Mouse (Mus musculus) gastrocnemius, postnatal 10 days (tissue): ENCODE measurements at regions not wholly inside any gene's neighbourhood (a gene's known extent, or its start where the extent isn't known, plus 50 kb on each side); places are given as distances from the start of the nearest gene placed in this dataset.

Experiments
- DNase-seq: peaks from one replicate; pipeline ENCODE4 v3.0.0; 2021; ENCODE audit warnings: mixed read lengths

GRCm38 (mm10) chr13:118849541-118849940 lies 179.9 kb downstream of the Fgf10 start:
- DNase-seq, result no peak

DNA sequence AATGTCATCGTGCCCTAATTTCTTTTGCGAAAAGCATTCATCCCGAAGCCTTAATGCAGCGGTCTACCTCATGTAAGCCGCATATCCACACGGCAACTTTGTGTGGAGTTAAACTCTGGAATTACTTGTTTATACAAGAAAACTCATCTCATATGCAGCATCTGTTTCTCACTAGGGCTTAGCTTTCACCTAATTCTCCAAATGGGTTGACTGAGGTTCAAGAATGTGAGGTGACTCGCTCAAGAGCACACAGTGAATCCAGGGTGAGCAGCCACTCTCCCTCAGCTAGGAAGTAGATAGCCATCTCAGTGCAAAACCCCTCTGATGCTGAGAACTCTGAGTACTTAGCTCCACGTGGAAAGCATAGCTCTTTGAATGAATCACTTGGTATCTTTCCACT lies 181.1 kb downstream of the Fgf10 start:
- DNase-seq, result no peak

DNA sequence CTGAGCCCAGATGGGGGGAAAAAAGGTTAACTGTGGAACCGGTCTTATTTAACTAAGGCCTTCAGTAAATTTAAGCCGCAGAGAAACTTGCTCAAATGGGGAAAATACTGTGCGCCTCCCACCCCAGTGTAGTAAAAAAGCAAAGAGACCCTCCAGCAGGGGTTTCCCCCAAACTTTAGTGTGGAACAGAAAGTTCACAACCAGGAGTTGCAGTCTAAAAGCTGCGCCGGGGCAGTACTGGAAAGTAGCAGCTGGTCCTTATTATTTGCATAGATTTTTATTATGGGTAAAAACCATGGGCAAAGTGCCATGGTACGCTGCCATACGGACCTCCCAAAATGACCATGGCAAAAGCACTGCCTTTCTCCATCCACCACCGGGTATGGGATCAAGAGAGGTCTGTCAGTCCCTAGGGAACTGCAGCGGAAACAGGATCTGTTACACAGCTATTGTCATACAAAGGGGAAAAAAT lies 216.8 kb downstream of the Fgf10 start:
- DNase-seq, result no peak

DNA sequence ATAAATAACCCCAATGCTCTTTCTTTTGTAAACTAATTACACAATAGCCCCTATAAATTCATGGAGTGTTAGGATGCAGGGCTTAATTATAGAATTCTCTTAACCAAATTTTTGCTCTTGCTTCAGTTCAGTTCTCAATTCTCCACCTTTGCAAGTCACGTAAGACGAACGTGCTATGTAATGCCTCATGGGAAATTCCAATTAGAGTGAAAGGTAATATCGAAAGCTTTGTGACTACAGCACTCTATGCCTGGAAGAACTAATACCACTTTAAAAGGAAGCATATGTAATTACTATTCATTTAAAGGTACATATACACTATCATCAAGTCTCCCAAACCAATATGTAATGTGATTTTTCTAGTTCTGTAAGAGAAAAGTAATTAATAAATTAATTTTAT lies 225.5 kb downstream of the Fgf10 start:
- no peak for DNase-seq

GRCm38 (mm10) chr13:118901950-118902349 lies 232.4 kb downstream of the Fgf10 start:
- DNase-seq, result no peak

GRCm38 (mm10) chr13:118910351-118910750 lies 240.8 kb downstream of the Fgf10 start:
- DNase-seq, result no peak

DNA sequence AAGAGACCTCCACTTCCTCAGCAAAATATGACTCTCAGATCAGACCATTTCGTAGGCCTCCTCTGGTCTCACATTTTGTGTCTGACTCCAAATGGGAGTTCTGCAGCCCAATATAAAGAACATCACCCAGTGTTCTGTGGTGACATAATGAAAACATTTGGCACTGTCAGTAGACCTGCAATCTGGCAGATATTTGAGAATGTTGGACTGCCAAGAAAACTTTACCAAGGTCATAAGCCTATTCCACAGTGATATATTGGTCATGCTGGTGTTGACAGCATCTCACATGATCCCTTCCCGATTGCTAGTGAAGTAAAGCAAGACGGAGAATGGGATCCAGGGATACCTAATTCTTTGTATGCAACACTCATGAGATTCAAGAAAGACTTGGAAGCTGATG lies 271.2 kb downstream of the Fgf10 start:
- no peak for DNase-seq

- DNase-seq, result no peak
Measured at GRCm38 (mm10) chr13:118966120-118966676, 296.6 kb downstream of the Fgf10 start.

- no peak for DNase-seq
Measured at GRCm38 (mm10) chr13:118967707-118968106, 298.1 kb downstream of the Fgf10 start.

DNA sequence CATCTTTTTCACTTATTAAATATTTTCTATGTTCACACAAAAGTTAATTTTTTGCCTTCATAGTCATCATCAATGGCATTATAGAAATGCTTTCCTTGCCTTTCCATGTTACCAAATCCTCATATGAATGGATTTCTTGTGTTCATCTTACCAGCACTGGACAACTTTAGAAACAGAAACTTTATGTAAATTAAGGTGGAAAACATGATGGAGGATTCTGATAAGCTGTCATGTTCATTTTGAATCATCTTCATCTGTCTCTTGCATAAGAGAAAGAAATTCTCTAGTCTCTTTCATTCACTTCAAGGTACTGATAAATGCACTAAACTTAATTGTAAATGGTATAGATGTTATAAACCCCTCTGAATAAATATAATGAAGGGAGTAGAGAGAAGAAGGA lies 305.4 kb downstream of the Fgf10 start:
- DNase-seq, result no peak

DNA sequence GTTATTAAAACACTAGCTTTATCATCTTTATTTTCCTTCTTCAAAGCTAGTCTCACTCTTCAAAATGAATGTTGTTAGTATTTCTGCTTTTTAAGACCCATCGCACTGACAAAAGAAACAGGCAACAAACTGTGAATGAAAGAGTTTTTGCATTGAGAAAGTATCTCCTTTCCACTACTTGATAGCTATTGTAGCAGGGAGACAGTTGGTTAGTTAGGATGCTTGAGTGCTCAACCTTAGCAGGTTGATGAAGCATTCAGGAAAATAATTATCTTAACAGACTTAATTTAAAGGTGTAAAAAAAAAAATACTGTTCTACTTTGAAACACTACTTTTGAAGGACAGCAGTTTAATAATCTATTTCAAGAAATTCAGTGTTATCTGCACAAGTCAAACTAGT lies 305.9 kb downstream of the Fgf10 start:
- DNase-seq, result no peak

GRCm38 (mm10) chr13:118979505-118979904 lies 309.9 kb downstream of the Fgf10 start:
- no peak for DNase-seq

DNA sequence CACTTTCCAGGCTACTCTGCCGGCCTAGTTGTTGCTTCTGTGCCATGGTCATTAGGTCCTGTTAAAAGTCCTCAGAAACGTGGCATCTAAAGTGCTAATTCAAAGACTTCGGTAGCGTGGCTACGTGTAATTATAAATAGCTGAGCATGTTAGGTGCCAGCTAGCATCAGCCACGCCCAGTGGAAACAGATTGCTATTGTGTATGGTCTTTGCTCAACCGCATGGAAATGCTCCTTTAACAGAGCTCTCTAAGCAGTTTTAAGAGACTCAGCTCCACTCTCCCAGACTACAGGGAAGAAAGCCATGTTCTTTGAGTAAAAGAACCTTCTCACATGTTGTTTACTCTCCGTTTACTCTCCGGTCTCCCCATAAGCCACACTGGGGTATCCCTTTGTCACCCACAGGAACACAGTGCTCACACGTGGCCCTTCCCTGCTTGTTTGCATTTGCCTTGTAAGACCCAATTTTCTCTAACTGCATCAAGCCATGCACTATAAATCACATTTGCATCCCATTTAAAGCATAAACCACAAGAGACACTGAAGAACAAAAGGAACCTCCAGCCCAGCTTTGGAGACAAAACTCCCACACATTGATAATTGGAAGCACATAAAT lies 311.7 kb downstream of the Fgf10 start:
- no peak for DNase-seq

DNA sequence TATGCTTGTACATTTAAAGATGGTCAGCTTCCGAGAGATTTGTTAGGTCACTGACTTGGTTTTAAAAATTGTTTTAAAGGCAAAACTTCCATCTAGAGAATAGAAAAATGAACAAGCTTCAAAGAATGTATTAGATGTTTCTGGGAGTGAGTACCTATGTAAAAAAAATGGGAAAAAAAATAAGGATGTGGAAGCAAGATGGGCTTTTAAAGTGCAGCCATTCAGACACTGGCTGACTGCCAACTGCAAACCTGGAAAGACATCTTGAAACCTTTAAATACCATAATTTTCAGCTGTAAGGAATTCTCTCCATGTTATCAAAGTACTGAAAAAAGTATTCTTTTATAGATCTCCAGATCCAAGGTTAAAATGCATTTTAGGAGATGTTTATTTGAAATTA lies 315.7 kb downstream of the Fgf10 start:
- no peak for DNase-seq

GRCm38 (mm10) chr13:119025305-119025975 lies 355.8 kb downstream of the Fgf10 start:
- no peak for DNase-seq

DNA sequence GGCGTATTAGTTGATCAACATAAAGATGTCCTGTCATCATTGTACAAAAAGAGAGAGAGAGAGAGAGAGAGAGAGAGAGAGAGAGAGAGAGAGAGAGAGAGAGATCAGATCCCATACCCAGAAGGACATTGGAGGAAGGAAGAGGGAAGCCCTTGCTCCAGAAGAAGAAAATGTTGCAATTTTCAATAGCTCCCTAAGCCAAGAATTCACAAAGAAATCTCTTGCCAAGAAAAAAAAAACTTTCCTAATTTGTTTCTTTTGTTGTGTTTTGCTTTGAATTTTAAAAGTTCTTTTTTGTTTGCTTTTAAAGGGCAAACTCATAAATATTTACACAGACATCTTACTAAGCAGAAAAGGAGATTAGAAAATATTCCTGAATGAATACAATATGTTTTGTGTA lies 370.0 kb downstream of the Fgf10 start:
- no peak for DNase-seq

- no peak for DNase-seq
Measured at GRCm38 (mm10) chr13:119045112-119045511, 375.5 kb downstream of the Fgf10 start.

- DNase-seq, result no peak
Measured at GRCm38 (mm10) chr13:119068745-119069580, 359.4 kb upstream of the Paip1 start.

GRCm38 (mm10) chr13:119069581-119069936 lies 358.8 kb upstream of the Paip1 start:
- no peak for DNase-seq

DNA sequence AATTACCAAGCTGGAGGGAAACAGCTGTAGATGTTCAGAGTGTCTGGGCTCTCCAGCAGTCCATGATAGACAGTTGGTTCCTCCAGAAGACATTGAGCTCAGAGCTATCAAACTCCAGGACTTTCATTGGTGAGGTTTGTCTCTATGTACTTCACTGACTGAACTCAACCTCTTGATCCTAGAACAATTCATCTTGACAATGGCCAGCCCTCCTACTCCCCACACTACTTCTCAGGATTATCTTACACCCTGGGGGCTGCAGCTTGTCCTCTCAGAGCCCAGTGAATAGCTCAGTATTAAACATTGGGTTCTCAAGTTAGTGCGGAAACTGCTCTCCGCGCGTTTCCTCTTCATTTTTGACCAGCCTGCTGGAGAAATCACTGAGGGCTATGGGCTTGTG lies 349.2 kb upstream of the Paip1 start:
- DNase-seq, result no peak

DNA sequence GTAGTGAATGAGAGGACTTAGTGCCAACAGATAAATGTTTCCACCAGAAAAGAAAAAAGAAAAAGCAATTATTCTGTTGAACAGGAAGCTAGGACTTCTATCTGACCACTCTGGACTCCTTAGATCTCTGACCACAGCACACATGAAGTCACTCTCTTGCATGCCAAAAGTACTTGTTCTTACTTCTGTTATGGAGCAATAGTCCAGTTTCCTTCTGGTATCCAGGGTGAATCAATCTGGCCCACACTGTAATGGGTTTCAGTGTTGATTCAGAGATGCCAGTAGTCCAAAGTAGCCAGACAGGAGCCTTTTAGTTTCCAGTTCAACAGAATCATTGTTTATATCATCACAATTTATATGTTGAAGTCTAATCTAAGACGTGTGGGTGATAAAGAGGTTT lies 346.7 kb upstream of the Paip1 start:
- no peak for DNase-seq

DNA sequence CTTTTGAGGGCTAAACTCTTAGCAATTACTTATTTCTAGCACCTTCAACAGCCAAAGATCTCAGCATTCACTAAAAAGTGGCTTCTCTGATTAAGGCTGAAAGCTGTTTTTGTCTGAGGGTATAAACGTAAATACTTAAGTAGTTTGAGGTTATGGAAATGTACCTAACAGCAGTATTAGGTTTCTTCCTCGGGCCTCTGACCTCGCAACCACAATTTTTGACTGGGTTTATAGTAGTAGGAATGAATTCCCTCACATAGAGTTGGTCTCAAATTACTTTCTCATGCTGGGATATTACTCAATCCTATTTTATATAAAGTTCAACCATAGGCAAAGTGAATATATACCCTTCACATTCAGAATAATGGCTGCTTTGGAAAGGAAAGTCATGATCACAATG lies 310.5 kb upstream of the Paip1 start:
- DNase-seq, result no peak

DNA sequence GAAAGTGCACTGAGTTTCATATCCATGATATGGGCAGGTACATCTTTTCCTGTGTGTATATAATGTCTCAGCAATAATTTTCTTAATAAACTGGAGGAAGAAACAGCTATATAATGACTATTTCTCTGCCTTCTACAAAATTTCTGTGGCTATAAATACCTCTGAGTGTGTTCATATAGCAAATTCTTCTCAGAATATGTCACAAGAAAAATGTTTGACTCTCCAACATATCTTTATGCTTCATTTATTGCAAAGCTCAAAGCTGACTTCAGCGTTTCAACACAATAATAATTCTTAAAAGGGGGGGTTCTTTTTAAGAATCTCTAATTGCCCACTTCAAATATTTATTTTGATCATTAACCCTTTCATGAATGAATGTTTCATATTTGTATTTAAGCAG lies 310.0 kb upstream of the Paip1 start:
- DNase-seq, result no peak
